Mouse (Mus musculus) kidney, adult 11 months (tissue): Measurements from ENCODE around the gene Awat1.

ENCODE experiments used
- DNase-seq: peaks from one replicate; pipeline ENCODE4 v3.0.0; 2022

Awat1 gene

GRCm38 (mm10) chrX:100571951-100572350 lies at the start of gene Awat1:
TSS of gene Awat1 (plus strand) at chrX:100572251.
- no peak for DNase-seq

GRCm38 (mm10) chrX:100524471-100524870 lies 47.6 kb upstream of the Awat1 start, which contains the start of gene Dgat2l6:
TSS of gene Dgat2l6 (plus strand) at chrX:100524838.
- no peak for DNase-seq

DNA sequence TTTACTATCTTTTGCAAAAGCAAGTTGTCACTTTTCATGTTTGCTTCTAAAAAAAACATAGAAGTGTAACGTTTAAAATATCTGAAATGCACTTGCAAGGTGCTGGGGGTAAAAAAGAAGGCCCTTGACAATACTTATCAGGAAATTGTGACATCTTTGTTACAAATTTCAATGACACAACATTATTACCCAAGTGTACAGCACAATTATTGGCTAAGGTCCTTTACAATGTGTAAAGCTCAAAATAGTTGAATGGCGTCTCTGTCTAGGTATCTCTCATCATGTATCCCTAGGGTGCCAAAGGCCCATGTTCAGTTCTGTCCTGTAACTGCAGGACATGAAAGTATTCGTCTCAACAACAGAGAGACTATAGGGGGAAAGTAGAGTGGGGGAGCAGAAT lies 16.0 kb upstream of the Awat1 start:
- no peak for DNase-seq

DNA sequence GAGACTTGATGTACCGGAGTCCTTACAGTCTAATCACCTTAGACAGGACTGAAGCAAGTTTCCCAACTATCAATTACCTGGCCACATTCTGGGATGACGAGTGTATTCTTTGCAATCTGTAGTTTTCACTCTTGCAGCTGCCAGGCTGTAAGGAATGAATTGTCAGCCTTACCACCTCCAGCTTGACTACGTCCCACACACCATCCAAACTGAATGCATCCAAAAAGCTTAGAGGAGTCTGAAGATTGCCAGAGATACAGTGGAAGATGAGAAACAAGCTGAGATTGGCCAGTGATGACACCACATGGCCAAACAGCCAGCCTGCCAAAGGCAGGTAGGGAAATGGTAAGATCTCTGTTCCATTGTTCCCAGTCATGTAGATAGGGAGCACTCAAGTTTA lies 6.4 kb upstream of the Awat1 start:
- no peak for DNase-seq

- no peak for DNase-seq
Observed at GRCm38 (mm10) chrX:100594791-100595190, 22.7 kb downstream of the Awat1 start, which contains the start of gene P2ry4. TSS of gene P2ry4 (minus strand) at chrX:100594869.

- DNase-seq: peak; percentile 21
Observed at GRCm38 (mm10) chrX:100597439-100597838, 25.4 kb downstream of the Awat1 start.

DNA sequence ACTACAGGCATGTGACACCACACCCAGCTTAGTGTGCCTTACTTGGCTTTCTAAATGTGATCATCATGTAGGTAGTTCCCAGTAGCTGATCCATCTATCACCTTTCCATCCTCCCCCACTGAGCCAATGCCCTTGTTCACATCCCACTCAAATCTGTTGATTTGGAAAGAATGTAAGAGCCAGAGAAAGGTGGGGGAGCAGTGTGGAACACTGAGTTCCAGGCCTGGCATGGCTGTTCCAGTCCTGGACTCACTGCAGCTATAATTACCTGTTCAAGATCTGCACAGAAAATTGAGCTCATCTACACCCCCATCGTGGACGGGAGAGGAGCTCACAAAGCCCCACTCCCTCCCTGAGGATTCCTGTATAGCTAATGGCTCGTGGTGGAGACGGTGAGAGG lies 27.7 kb downstream of the Awat1 start:
- no peak for DNase-seq

- no peak for DNase-seq
Observed at GRCm38 (mm10) chrX:100605314-100605713, 33.3 kb downstream of the Awat1 start, which contains the start of gene Arr3. TSS of gene Arr3 (plus strand) at chrX:100605497.

DNA sequence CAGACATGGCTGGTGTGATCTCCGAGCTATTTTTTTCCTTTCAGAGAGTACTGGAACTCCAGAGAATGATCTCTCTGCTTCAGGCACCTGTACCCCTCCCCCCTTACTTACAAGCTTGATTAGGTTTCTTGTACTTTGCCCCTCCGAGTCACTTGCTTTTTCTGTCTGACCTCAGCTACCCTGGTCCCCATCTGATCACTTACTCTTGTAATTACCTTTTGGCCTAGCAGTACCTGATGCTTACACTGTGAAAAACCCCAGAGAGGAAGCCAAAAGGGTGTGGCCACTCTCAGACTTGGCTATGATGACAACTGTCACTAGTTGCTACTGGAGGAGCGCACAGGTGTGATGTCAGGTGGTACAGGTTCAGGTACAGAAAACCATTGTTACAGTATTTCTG lies 46.4 kb downstream of the Awat1 start:
- DNase-seq: peak; percentile 6

- DNase-seq: no peak
Observed at GRCm38 (mm10) chrX:100621366-100621765, 49.3 kb downstream of the Awat1 start.

GRCm38 (mm10) chrX:100624242-100624641 lies 52.2 kb downstream of the Awat1 start:
- no peak for DNase-seq

GRCm38 (mm10) chrX:100625146-100625545 lies 53.1 kb downstream of the Awat1 start:
- DNase-seq: no peak

DNA sequence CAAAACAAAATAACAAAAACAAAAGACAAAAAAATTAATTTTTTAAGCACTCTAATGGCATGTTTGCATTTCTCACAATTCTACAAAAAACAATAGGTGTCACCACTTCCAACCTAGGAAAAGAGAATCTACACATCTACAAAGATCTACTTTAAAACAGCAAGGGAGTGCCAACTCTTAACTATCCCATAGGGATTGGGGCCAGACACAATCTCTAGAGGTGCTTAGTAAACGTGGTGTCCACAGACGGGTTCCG lies 53.4 kb downstream of the Awat1 start, which contains the start of gene Kif4:
TSS of gene Kif4 (plus strand) at position 192 of the 256 bp plus-strand sequence.
- no peak for DNase-seq

DNA sequence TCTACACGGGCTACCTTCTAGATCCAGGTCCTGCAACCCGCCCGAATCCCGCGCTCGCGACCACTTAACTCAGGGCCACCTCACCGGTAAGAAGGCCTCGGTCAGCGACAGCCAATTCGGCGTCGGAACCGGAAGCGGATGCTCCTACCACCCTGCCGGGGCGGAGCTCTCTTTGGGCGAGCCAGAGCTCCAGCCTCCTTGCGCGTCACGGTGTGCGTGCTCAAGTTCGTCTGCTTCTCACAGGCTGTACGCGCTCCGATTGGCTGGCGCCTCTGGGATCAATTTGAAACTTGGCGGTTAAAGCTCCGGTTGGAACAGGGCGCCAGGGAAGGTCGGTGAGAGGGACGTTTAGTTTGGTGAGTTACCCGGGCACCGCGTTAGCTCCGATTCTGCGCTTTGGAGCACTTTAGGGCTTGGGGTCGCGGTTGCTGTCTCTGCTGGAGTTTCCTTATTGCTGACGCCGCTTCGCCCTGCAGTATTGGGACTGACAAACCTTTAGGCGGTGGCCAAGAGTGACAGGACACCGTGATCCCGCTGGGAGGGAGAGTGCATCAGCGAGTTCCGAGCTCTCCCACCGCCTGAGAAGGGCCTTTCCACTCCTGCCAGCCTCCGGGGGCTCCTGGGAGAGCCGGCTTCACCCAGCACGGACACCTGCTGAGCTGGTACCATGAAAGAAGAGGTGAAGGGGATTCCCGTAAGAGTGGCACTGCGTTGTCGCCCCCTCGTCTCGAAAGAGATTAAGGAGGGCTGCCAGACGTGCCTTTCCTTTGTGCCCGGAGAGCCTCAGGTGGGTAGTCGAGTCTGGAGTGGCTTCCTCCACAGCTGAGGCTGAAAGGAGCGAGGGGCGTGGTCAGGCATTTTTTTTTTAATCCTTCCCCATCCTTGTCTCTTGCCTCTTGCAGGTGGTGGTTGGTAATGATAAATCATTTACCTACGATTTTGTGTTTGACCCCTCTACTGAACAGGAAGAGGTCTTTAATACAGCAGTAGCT lies 54.0 kb downstream of the Awat1 start, which contains the start of gene Pdzd11:
TSS of gene Pdzd11 (minus strand) at position 767 of the 992 bp plus-strand sequence.
- peak; percentile 92 for DNase-seq
